Mouse (Mus musculus) hindbrain, embryonic 13.5 days (tissue): ENCODE measurements around the gene Ppp1r14a. TPM values are rescaled to one million over a fixed set of nuclear protein-coding genes. Genes with fewer than 3 reads are reported as not detected.
A peak's percentile ranks its signal among the peaks of the same experiment; 100 is the strongest.

ENCODE experiments used
- ATAC-seq: fragments of 200-750 bp; cut with Nextera tagmentation; 2 replicates; pipeline ENCODE4 v1.8.0; 2017; ENCODE audit warnings: moderate TSS enrichment; ENCODE audit not compliant: low FRiP score
- H3K27ac ChIP-seq: fragments of 300-500 bp; sonication (generic); 2 replicates; pipeline ENCODE4 v1.5.1; 2015; ENCODE audit warnings: inconsistent platforms, mild to moderate bottlenecking, moderate library complexity
- H3K27me3 ChIP-seq: fragments of 300-500 bp; sonication (generic); 2 replicates; pipeline ENCODE4 v1.6.1; 2015; ENCODE audit warnings: mild to moderate bottlenecking, inconsistent platforms
- H3K36me3 ChIP-seq: fragments of 300-500 bp; sonication (generic); 2 replicates; pipeline ENCODE4 v1.6.1; 2015; ENCODE audit warnings: mild to moderate bottlenecking, inconsistent platforms
- H3K4me1 ChIP-seq: fragments of 300-500 bp; sonication (generic); replicated peaks from 2 replicates; pipeline ENCODE4 v1.6.1; 2015; ENCODE audit warnings: inconsistent platforms
- H3K4me2 ChIP-seq: fragments of 300-500 bp; sonication (generic); 2 replicates; pipeline ENCODE4 v1.6.1; 2015; ENCODE audit warnings: inconsistent platforms, mild to moderate bottlenecking, moderate library complexity
- H3K4me3 ChIP-seq: fragments of 300-500 bp; sonication (generic); 2 replicates; pipeline ENCODE4 v1.5.1; 2015; ENCODE audit warnings: mild to moderate bottlenecking, inconsistent platforms
- H3K9ac ChIP-seq: fragments of 300-500 bp; sonication (generic); 2 replicates; pipeline ENCODE4 v1.6.1; 2015; ENCODE audit warnings: mild to moderate bottlenecking, inconsistent platforms
- H3K9me3 ChIP-seq: fragments of 300-500 bp; sonication (generic); 2 replicates; pipeline ENCODE4 v1.6.1; 2016; ENCODE audit warnings: inconsistent platforms
- WGBS: fragments of 180-500 bp; shearing (Covaris S2); methylation state at CpG from one replicate; pipeline ENCODE4 v1.1.7; 2015; 5-methylcytosine and 5-hydroxymethylcytosine counted together
- polyA plus RNA-seq: library from polyadenylated mRNA; unstranded; fragments of >200 nt; fragmentation: Nextera tagmentation; extraction: Ambion mirVana; gene quantifications from 2 replicates; pipeline ENCODE4 v1.2.1, GENCODE M21; 2015

Gene Ppp1r14a
- polyA plus RNA-seq, 1 experiment from 2014 or later = 8.6 TPM

- H3K9me3 ChIP-seq = no peaks in the 10 kb centered on the region
- 0 out of 2 replicates have a peak, but pooled peaks cover 3% of the 10 kb centered on the region for H3K36me3 ChIP-seq
- no peak overlapping the region for H3K9ac ChIP-seq
- H3K27ac ChIP-seq = 0 out of 2 replicates have a peak overlapping the region, but pooled peaks have one; percentile 15
- H3K27me3 ChIP-seq = no peaks in the 10 kb centered on the region
- peaks cover 8% of the 10 kb centered on the region for H3K4me1 ChIP-seq
- no peak overlapping the region for H3K4me2 ChIP-seq
- ATAC-seq = peak; percentile 28; the same call in 1 of the 2 replicates
- H3K4me3 ChIP-seq = no peak overlapping the region
- WGBS = 55% methylated on average over 10 of the region's 10 CpGs
These were observed 29.1 kb upstream of the Ppp1r14a start for GRCm38 (mm10) chr7:29259781-29260730.

- H3K9ac ChIP-seq = no peak overlapping the region
- no peak overlapping the region for H3K4me3 ChIP-seq
- H3K4me2 ChIP-seq = no peak overlapping the region
- ATAC-seq = no peak
- H3K27me3 ChIP-seq = no peaks in the 10 kb centered on the region
- 87% methylated on average over 6 of the region's 6 CpGs for WGBS
- no peak overlapping the region for H3K27ac ChIP-seq
- H3K4me1 ChIP-seq = peaks cover 8% of the 10 kb centered on the region
- H3K9me3 ChIP-seq = no peaks in the 10 kb centered on the region
- 0 out of 2 replicates have a peak, but pooled peaks cover 3% of the 10 kb centered on the region for H3K36me3 ChIP-seq
These were observed 27.0 kb upstream of the Ppp1r14a start for GRCm38 (mm10) chr7:29262151-29262550.

GRCm38 (mm10) chr7:29263831-29264230 lies 25.3 kb upstream of the Ppp1r14a start:
- no peaks in the 10 kb centered on the region for H3K36me3 ChIP-seq
- no peak overlapping the region for H3K4me2 ChIP-seq
- no peaks in the 10 kb centered on the region for H3K9me3 ChIP-seq
- H3K27ac ChIP-seq = no peak overlapping the region
- 88% methylated on average over 3 of the region's 3 CpGs for WGBS
- ATAC-seq = no peak
- no peak overlapping the region for H3K4me3 ChIP-seq
- no peak overlapping the region for H3K9ac ChIP-seq
- H3K27me3 ChIP-seq = no peaks in the 10 kb centered on the region
- H3K4me1 ChIP-seq = peaks cover 8% of the 10 kb centered on the region

- Histone ChIP-seq H3K4me1 (no peaks in the 10 kb centered on the region), H3K9ac (no peak overlapping the region), H3K27me3 (no peaks in the 10 kb centered on the region), H3K4me3 (no peak overlapping the region), H3K36me3 (no peaks in the 10 kb centered on the region), H3K27ac (no peak overlapping the region), H3K9me3 (no peaks in the 10 kb centered on the region), H3K4me2 (no peak overlapping the region)
- WGBS = 80% methylated on average over 7 of the region's 7 CpGs
- no peak for ATAC-seq
These were observed 23.5 kb upstream of the Ppp1r14a start for GRCm38 (mm10) chr7:29265636-29266035.

- H3K9me3 ChIP-seq = no peaks in the 10 kb centered on the region
- H3K27ac ChIP-seq = no peak overlapping the region
- H3K9ac ChIP-seq = no peak overlapping the region
- H3K27me3 ChIP-seq = no peaks in the 10 kb centered on the region
- no peak for ATAC-seq
- WGBS = 60% methylated on average over 4 of the region's 4 CpGs
- H3K36me3 ChIP-seq = no peaks in the 10 kb centered on the region
- no peak overlapping the region for H3K4me2 ChIP-seq
- no peak overlapping the region for H3K4me3 ChIP-seq
- H3K4me1 ChIP-seq = no peaks in the 10 kb centered on the region
These were observed 22.2 kb upstream of the Ppp1r14a start for GRCm38 (mm10) chr7:29266931-29267330.

GRCm38 (mm10) chr7:29270445-29270844 lies 18.7 kb upstream of the Ppp1r14a start:
- Histone ChIP-seq H3K9ac (no peak overlapping the region), H3K27ac (no peak overlapping the region), H3K4me2 (no peak overlapping the region), H3K27me3 (no peaks in the 10 kb centered on the region), H3K4me1 (no peaks in the 10 kb centered on the region), H3K36me3 (no peaks in the 10 kb centered on the region), H3K9me3 (no peaks in the 10 kb centered on the region), H3K4me3 (no peak overlapping the region)
- WGBS = 91% methylated on average over 4 of the region's 4 CpGs
- ATAC-seq = no peak

GRCm38 (mm10) chr7:29271687-29272465 lies 17.2 kb upstream of the Ppp1r14a start:
- ATAC-seq = no peak
- Histone ChIP-seq H3K27ac (no peak overlapping the region), H3K27me3 (no peaks in the 10 kb centered on the region), H3K4me2 (no peak overlapping the region), H3K9ac (no peak overlapping the region), H3K4me3 (no peak overlapping the region), H3K9me3 (no peaks in the 10 kb centered on the region), H3K4me1 (no peaks in the 10 kb centered on the region), H3K36me3 (no peaks in the 10 kb centered on the region)
- 85% methylated on average over 8 of the region's 8 CpGs for WGBS

GRCm38 (mm10) chr7:29276715-29277114 lies 12.4 kb upstream of the Ppp1r14a start:
- no peak overlapping the region for H3K9ac ChIP-seq
- ATAC-seq = no peak
- H3K27me3 ChIP-seq = peaks cover 27% of the 10 kb centered on the region
- 78% methylated on average over 5 of the region's 5 CpGs for WGBS
- H3K36me3 ChIP-seq = no peaks in the 10 kb centered on the region
- H3K27ac ChIP-seq = no peak overlapping the region
- no peaks in the 10 kb centered on the region for H3K9me3 ChIP-seq
- no peak overlapping the region for H3K4me3 ChIP-seq
- peaks cover 13% of the 10 kb centered on the region for H3K4me1 ChIP-seq
- no peak overlapping the region for H3K4me2 ChIP-seq

GRCm38 (mm10) chr7:29277510-29277909 lies 11.6 kb upstream of the Ppp1r14a start:
- no peak overlapping the region for H3K9ac ChIP-seq
- H3K4me2 ChIP-seq = no peak overlapping the region
- WGBS = 92% methylated on average over 4 of the region's 4 CpGs
- no peaks in the 10 kb centered on the region for H3K36me3 ChIP-seq
- no peak overlapping the region for H3K27ac ChIP-seq
- H3K27me3 ChIP-seq = peaks cover 35% of the 10 kb centered on the region
- no peaks in the 10 kb centered on the region for H3K9me3 ChIP-seq
- ATAC-seq = no peak
- H3K4me1 ChIP-seq = peaks cover 18% of the 10 kb centered on the region
- no peak overlapping the region for H3K4me3 ChIP-seq

GRCm38 (mm10) chr7:29279261-29279660 lies 9.8 kb upstream of the Ppp1r14a start:
- peaks cover 49% of the 10 kb centered on the region for H3K27me3 ChIP-seq
- no peak for ATAC-seq
- no peaks in the 10 kb centered on the region for H3K36me3 ChIP-seq
- H3K4me2 ChIP-seq = no peak overlapping the region
- no peak overlapping the region for H3K27ac ChIP-seq
- no peaks in the 10 kb centered on the region for H3K9me3 ChIP-seq
- peaks cover 18% of the 10 kb centered on the region for H3K4me1 ChIP-seq
- no peak overlapping the region for H3K4me3 ChIP-seq
- no peak overlapping the region for H3K9ac ChIP-seq

GRCm38 (mm10) chr7:29279924-29280323 lies 9.2 kb upstream of the Ppp1r14a start:
- no peak overlapping the region for H3K27ac ChIP-seq
- no peak for ATAC-seq
- H3K36me3 ChIP-seq = no peaks in the 10 kb centered on the region
- H3K27me3 ChIP-seq = peaks cover 56% of the 10 kb centered on the region
- 84% methylated on average over 8 of the region's 8 CpGs for WGBS
- no peaks in the 10 kb centered on the region for H3K9me3 ChIP-seq
- H3K4me2 ChIP-seq = no peak overlapping the region
- peaks cover 18% of the 10 kb centered on the region for H3K4me1 ChIP-seq
- no peak overlapping the region for H3K9ac ChIP-seq
- no peak overlapping the region for H3K4me3 ChIP-seq

GRCm38 (mm10) chr7:29280801-29281200 lies 8.3 kb upstream of the Ppp1r14a start:
- Histone ChIP-seq H3K27me3 (peaks cover 61% of the 10 kb centered on the region), H3K4me2 (peak overlapping the region; percentile 95), H3K9me3 (no peaks in the 10 kb centered on the region), H3K9ac (peak overlapping the region; percentile 76; the same call in 1 of the 2 replicates), H3K4me1 (peaks cover 18% of the 10 kb centered on the region), H3K27ac (no peak overlapping the region), H3K36me3 (no peaks in the 10 kb centered on the region), H3K4me3 (peak overlapping the region; percentile 60)
- 15% methylated on average over 13 of the region's 13 CpGs for WGBS
- ATAC-seq = no peak
